Mouse (Mus musculus): ENCODE measurements around the gene Trappc11. TPM values are rescaled to one million over a fixed set of nuclear protein-coding genes. Genes with fewer than 3 reads are reported as not detected.

Trappc11 gene
- total RNA-seq (2015), result 24.8 and 28.2 TPM in 2 replicates
- 37.4 and 39.3 TPM in 2 replicates for total RNA-seq (2017)

DNA sequence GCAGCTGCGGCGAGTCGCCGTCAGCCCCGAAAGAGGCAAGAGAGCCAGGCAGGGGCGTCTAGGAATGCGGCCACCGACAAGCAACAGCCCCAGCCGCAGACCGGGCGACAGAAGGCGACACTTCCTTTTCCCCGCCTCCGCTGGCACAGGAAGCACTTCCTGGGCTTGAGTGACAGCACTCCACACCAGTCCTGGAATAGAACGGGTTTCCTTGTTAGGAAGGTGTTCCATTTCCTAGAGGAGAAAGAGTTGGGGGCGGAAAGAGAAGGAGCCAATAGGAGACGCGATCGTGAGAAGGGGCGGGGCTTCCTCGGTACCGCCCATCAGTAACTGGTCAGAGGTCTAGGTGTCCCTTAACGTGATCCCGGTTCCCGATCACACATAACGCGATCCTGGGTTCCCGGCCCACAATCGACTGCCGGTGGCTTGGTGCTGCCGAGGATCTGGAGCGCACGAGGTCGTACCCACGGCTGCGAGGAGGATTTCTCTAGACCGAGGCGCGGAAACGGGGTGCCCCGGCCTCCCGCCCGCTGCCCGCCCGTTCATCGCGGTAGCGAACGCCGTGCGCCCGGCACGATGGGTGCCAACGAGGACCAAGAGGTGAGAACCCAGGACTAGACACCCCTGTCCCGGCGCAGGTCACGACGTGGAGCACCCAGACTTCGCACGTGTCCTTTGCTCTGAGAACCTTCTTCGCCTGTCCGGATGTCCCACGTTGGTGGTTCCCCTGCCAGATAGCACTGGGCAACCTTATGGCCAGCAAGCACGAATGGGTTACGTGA is at the start of gene Trappc11, which contains the start of gene Rwdd4a:
Gene Trappc11, minus strand, starts transcription at position 127 of the 782 bp plus-strand sequence.
Gene Rwdd4a, plus strand, starts transcription at position 321 of the 782 bp plus-strand sequence.
- ATAC-seq (ENCODE audit: poor library complexity, severe bottlenecking), result peak; percentile 99

DNA sequence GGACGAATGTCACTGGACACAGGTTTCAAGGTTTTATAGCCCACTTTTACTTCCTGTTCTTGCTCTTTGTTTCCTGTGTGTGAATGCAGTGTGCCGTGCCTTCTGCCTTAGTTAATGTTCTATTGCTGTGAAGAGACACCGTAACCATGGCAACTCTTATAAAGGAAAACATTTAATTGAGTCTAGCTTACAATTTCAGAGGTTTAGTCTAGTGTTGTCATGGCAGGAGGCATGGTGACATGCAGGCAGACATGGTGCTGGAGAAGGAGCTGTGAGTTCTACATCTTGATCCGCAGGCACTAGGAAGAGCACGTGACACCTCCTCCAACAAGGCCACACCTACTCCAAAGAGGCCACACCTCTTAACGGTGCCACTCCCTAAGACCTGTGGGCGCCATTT is 48.2 kb upstream of the Trappc11 start:
- no peak for ATAC-seq (ENCODE audit: poor library complexity, severe bottlenecking)

DNA sequence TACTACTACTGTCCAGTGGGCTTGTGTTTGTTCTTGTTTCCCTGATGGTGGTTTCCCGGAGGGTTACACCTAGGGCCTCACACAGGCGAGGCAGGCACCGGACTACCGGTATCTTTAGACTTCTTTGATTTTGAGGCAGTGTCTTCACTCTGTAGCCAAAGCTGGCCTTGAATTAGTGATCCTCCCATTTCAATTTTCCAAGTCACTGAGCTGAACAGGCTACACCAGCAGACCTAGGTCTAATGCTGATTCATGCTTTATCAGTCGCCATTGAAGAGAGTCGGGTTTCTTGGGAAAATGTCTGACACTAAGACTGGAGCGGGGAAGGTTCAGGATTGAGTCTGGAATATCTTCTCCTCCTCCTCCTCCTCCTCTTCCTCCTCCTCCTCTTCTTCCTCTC is 40.2 kb upstream of the Trappc11 start:
- ATAC-seq (ENCODE audit: poor library complexity, severe bottlenecking), result no peak

DNA sequence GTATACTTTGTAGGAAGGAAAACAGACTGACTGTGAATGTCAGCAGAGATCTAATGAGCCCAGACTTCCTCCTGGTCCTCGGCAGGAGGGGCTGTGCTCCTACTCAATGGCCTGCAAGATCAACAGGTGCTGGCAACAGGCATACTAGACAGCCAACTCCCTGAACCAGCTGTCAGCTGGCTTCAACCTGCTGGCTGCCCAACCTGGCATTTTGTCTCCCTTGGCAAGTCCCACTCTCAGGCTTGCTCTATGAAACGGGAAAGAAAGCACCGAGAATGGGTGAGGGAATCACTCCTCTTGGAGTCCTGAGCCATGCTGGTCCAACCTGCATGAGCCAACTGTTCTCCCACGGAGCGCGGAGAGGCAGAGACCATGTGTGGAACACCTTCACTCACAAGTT is 36.9 kb upstream of the Trappc11 start:
- no peak for ATAC-seq (ENCODE audit: poor library complexity, severe bottlenecking)

DNA sequence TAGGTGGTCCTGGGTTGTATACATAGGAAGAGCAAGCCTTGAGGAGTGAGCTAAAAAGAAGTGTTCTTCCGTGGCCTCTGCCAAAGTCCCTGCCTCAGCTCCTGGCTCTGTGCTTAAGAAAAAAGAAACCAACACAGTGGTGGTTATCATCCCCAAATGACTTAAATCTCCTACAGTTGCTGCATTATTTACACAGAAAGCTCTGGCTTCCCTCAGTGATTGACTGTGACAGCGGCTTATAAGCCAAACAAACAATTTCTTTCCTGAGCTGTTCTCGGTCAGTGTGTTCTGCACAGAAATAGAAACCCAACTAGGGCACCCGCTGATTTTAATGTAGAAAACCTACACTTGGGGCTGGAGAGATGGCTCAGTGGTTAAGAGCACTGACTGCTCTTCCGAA is 34.8 kb upstream of the Trappc11 start:
- ATAC-seq (ENCODE audit: poor library complexity, severe bottlenecking), result no peak

DNA sequence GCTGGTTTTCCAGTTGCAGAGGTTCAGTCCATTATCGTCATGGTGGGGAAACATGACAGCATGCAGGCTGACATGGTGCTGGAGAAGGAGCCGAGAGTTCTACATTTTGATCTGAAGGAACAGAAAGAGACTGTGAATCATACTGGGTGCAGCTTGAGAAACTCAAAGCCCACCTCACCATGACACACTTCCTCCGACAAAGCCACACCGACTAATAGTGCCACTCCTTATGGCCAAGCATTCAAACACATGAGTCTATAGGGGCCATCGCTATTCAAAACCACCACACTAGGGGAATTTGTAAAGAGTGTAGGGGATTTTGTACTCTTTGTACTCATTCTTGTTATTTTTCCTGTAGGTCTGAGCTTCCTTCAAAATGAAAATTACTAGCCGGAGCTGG is 33.3 kb upstream of the Trappc11 start:
- ATAC-seq (ENCODE audit: poor library complexity, severe bottlenecking), result no peak

DNA sequence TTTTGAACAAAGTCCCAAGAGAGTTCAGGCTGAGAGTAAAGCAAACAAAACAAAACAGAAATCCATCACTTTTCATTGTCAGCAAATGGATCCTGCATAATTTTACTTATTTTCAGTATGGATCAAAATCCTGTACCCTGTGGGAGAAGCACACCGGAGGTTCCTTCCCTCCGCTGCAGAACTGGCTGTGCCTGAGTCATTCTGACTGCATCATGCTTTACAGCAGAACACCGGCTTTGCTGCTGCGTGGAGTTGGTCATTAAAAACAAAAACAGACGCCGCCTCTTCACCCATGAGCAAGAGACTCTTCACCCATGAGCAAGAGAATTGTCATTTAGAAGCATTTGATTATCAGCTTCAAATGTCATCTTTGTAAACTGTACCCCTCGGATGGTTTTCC is 27.5 kb upstream of the Trappc11 start:
- no peak for ATAC-seq (ENCODE audit: poor library complexity, severe bottlenecking)

DNA sequence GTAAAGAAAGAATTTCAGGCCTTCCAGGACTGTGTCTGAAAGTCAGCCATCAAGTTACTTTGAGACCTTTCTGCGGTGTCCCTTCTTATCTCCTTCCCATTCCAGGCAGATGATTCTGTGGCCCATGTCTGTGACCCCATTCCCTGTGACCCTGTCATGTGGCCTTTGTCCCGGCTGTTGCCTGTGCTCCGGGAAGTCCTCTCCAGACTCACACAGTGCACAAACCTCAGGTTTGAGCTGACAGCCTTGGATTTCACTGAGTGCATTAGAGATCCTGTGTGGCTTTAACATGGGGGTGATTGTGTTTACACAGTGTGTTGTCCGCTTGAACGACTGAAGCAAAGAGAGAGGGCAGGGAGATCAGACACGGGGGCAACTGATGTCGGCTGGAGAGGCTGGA is 25.0 kb upstream of the Trappc11 start:
- ATAC-seq (ENCODE audit: poor library complexity, severe bottlenecking), result no peak

DNA sequence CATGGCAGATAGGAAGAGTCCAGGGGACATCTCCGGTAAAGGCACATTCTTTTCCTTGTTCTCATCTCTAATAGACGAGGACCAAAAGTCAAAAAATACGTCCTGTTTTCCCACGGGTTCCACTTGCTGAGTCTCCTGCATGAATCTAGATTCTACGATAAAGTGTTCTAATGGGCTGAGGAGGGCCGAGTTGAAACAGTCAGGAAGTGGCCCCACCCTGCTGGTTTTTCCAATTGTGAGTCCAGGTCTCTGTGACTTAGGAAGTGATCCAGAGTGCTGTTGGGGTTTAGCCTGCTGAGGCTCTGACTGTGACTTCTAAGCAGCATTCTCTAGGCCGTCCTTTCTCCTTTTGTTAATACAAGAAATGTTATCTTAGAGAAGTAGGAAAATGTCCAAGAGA is 23.2 kb upstream of the Trappc11 start:
- ATAC-seq (ENCODE audit: poor library complexity, severe bottlenecking), result no peak

DNA sequence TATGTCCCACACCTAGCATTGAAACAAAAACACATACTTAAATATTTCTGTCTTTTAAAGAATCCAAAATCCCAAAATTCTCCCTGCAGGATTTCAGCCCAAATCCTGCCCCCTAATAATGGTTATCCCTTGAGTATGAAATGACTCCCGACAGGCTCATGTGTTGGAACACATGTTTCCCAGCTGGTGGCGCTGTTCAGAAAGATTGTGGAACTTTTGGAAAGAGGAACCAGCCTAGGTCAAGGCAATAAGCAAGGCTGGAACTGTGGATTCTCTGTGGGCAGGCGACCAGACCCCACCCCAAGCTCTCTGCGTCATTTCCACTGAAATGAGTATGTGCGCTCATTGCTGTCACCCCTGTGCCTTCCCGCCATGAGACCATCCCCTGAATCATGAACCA is 20.3 kb upstream of the Trappc11 start:
- ATAC-seq (ENCODE audit: poor library complexity, severe bottlenecking), result peak; percentile 87

DNA sequence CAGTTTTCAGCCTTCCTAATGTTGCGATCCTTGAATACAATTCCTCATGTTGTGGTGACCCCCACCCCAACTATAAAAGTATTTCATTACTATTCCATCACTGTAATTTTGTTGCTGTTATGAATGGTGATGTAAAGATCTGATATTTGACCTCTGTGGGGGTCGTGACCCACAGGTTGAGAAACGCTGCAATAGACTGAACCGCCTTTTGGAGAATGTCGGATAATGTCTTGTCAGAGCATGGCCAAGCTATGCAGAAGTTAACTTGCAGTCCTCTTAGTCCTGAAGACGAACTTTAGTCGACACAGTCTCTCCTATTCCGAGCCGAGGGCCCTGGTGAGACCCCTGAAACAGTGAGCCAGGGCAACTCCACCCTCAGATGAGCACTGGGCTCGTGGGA is 13.8 kb upstream of the Trappc11 start:
- ATAC-seq (ENCODE audit: poor library complexity, severe bottlenecking), result no peak

DNA sequence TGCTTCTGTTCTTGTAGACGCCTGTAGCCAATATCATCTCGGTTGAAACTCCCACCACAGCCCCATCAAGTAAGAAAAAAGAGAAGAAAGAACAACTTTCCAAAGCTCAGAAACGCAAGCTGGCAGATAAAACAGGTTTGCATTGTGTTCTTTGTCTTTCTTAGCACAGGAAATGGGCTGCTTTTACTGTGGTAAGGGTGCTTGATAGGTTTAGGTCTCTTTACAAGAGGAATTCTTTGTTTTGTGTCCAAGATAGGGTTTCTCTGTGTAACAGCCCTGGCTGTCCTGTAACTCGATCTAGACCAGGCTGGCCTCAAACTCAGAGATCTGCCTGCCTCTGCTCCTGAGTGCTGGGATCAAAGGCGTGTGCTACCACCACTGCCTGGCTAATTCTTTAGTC is 10.8 kb upstream of the Trappc11 start:
- ATAC-seq (ENCODE audit: poor library complexity, severe bottlenecking), result no peak

DNA sequence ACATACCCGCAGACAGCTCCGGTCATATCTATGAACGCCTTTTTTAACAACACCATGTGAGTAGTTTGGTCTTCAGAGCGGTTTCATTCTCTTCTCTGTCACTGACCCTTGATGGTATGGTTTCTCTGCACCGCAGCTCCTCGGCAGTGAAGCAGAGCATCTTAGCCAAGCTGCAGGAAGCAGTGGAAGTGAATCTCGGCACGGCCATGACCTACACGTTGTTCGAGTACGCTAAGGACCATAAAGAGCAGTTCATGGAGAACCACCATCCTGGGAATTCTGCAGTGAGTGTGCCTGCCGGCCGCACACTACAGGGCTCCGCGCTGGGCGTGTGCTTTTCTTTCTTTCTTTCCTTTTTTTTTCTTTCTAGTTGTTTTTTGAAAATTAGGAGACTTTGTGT is 9.5 kb upstream of the Trappc11 start:
- ATAC-seq (ENCODE audit: poor library complexity, severe bottlenecking), result no peak

DNA sequence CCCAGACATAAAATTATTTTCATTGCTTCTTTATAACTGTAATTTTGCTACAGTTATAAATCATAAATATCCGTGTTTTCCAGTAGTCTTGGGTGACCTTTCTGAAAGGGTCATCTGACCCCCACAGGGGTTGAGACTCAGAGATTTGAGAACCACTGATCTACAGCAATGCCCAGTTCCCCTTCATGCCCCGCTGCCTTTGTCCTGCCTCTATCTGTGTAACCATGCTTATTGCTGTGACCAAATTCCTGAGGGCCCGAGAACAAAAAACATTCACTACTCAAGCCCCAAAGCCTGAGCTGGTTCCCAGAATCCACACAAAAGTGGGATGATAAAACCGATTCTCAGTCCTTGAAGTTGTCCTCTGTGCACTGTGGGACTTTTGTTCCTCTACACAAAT is 5.1 kb upstream of the Trappc11 start:
- no peak for ATAC-seq (ENCODE audit: poor library complexity, severe bottlenecking)

DNA sequence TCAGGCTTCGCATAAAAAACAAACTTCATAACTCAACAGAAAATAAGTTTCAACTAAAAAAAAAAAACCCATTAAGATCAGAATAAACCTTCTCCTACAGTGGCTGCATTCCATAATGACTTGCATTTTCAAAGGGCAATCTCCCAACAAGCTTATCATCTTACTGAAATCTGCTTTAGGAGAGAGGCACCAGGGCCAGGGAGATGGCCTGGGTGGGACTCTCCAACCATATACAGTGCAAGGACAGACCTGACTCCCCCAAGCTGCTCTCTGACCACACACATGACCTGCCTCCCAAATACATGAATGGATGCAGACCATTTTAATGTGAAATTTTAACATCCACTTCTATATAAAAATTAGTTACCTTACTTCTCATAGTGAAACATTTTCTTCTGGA is 5.2 kb downstream of the Trappc11 start:
- ATAC-seq (ENCODE audit: poor library complexity, severe bottlenecking), result no peak

DNA sequence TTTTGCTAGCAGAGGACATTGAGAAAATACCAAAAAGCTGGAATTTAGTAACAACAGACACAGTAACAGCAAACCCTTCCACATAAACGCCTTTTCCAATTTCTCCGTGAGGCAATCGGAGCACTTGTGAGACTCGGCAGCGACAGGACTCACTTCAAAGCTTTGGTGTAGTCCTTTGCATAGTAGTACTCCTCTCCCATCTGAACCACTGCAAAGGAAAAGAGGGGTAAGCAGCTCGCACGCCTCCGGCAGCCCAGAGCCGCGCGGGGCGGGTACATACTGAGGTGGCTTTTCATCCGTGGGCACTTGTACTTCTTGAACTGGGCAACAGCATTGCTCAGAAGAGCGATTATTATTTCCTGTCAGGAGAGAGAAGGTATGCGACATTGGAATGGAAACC is 19.7 kb downstream of the Trappc11 start:
- ATAC-seq (ENCODE audit: poor library complexity, severe bottlenecking), result no peak

DNA sequence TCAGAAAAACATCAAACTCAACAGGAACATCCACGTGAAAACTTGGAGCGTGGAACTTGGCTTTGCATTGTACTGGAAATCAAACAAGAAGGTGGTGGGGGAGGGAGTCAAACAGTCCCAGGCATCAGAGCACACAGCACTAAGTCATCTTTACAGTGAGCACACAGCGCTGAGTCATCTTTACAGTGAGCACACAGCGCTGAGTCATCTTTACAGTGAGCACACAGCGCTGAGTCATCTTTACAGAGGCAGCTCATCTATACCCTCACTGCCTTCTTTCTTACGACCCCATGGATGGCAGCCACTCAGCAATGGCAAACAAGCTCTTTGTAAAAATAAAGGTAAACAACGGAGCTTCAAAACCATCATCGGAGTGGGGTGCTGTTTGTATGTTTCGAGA is 22.3 kb downstream of the Trappc11 start:
- peak; percentile 33; the same call in 1 of the 2 replicates for ATAC-seq (ENCODE audit: poor library complexity, severe bottlenecking)

DNA sequence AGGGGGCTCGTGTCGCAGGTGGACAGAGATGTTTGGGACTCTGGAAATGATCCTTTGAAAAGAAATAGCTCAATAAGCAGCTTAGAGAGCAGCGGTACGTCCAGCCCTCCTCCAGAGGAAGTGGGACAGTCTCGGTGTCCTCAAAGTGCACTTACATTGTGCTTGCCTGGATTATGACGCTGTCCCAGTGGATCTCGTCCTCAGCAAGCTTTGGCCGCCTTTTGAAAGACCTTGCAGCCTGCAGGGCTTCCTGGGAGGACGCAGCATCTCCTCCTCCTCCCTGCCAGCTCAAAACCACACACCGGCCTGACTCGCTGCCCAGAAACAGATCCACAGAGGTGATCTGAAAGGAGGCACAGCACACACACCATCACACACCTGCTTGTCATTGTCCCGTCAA is 27.8 kb downstream of the Trappc11 start:
- ATAC-seq (ENCODE audit: poor library complexity, severe bottlenecking), result no peak

DNA sequence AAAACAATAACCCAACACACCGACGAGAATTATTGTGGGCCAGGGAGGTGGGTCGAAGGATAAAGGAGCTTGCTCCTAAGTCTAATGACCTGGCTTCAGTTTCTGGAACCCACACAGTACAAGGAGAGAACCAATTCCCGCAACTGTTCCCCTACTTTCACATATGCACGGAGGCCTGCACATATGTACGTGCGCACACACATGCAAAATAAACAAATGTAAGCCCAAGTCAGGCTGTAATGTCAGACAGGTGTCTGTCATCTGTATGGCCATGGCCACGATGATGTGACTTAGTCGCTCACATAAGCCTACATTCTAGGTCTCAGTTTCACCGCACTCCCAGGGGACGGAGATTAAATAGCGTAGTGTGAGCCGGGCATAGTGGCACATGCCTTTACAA is 30.7 kb downstream of the Trappc11 start:
- ATAC-seq (ENCODE audit: poor library complexity, severe bottlenecking), result no peak

DNA sequence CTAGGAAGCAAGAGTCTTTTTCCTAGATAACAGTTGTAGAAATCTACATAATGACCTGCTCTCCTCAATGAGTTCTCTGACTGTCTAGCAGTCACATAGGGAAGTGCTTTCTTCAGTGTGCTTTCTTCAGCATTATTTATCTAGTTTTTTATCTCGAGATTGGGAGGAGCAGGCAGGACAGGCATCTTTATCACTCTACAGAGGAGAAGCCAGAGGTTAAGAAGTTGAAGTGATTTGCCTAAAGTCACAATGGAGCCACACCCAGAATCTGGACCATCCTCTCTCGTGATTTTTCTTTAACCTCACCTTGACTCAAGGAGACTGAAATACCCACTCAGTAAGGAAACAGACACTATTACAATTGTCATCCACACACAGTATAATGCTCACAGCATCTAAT is 31.3 kb downstream of the Trappc11 start:
- no peak for ATAC-seq (ENCODE audit: poor library complexity, severe bottlenecking)

DNA sequence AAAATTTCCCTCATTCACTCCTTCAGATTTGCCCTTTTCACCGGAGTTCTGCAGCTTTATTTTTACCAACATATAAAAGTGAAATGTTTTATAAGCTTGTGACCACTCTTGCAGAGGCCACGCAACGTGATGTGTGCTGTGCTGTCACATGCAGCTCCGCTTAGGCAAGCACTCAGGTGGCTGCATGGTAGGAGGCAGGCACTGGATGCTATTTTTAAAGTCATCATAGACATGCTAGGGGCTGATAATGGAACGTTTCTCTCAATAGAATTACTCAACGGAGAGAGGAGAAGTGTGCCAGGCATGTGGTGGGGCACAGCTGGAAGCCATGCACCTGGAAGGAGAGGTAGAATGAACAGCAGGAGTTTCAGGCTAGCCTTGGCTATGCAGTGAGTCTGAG is 37.8 kb downstream of the Trappc11 start:
- no peak for ATAC-seq (ENCODE audit: poor library complexity, severe bottlenecking)

DNA sequence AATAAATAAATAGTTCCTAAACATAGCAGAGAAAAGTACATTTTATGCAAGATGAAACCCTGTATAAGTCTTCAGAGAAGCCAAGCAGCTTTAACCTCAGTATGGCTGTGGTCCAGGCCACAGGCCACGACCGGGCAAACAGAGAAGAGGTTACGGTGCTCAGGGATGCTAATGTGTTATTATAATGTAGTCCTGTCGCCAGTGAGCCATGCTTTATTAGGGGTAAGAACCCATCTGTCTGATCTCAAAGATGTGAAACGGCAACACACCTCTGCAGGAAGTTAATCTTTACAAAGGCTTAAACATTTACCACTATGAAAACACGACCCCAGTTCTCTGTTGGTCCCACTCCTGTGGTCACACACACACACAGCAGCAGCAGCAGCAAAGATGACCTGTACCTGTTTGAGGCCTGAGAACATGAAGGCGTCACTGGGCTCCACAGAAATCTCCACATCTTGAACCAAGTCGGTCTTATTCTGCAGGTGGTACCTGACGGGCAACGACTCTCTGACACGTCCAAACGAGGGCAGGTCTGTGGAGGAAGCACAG is 38.6 kb downstream of the Trappc11 start:
- no peak for ATAC-seq (ENCODE audit: poor library complexity, severe bottlenecking)

DNA sequence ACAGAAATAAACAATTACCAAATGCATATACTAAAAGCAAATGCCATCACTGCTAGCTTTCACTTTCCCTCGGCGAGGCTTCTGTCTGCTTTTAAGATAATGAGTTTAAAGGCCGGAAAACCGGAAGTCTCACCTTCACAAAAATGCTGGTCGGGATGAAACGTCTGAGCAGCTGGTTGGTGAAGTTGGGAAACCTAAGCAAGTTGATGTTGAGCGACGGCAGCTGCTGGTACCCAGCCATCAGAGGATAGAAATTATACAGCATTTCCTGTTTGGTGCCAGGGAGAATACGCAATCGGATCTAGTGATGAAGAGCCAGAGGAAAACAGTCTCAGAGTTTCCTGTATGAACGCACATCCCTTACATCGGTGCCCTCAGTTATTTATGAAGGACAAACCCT is 40.2 kb downstream of the Trappc11 start:
- ATAC-seq (ENCODE audit: poor library complexity, severe bottlenecking), result no peak

Data from megakaryocyte, adult 5-6 weeks (primary cell).